Mouse (Mus musculus) hematopoietic stem cell, adult 5-6 weeks (primary cell): ENCODE results near the gene Mcat. TPM values are rescaled to one million over a fixed set of nuclear protein-coding genes. Genes with fewer than 3 reads are reported as not detected.

Source experiments
- ATAC-seq, 2 experiments: fragments of 125-278 bp in 1 of 2; replicated peaks in 1 of 2; 2 replicates each; pipeline ENCODE4 v1.8.0; 2016 to 2017; ENCODE audit warnings: inconsistent platforms in 2 of 2, mild to moderate bottlenecking in 2 of 2, moderate number of reproducible peaks in 2 of 2, low read depth in 1 of 2, moderate TSS enrichment in 1 of 2; ENCODE audit not compliant: low FRiP score in 2 of 2, poor library complexity in 2 of 2, severe bottlenecking in 2 of 2, insufficient read depth in 1 of 2, low TSS enrichment in 1 of 2
- total RNA-seq: library from RNA; stranded (forward); fragments of 172-1452, 232-1000 nt; gene quantifications from 2 replicates; pipeline ENCODE4 v1.2.3, GENCODE M21; 2017

Mcat gene
- total RNA-seq, 1 experiment from 2014 or later = 12.7 TPM

GRCm38 (mm10) chr15:83555161-83555974 lies 8.2 kb downstream of the Mcat start:
- ATAC-seq = peak; percentile 87 to 89

- ATAC-seq = no peak
Measured at GRCm38 (mm10) chr15:83553831-83554230, 9.8 kb downstream of the Mcat start.

- no peak for ATAC-seq
Measured at GRCm38 (mm10) chr15:83550137-83550536, 13.4 kb downstream of the Mcat start.

- no peak for ATAC-seq
Measured at GRCm38 (mm10) chr15:83547144-83547543, 16.4 kb downstream of the Mcat start.

- ATAC-seq = no peak
Measured at GRCm38 (mm10) chr15:83546029-83546428, 17.6 kb downstream of the Mcat start.

GRCm38 (mm10) chr15:83541647-83542287 lies 21.8 kb downstream of the Mcat start:
- no peak for ATAC-seq

GRCm38 (mm10) chr15:83539905-83540304 lies 23.7 kb downstream of the Mcat start:
- ATAC-seq = 0 out of 4 replicates have a peak, but pooled peaks of 1 of the 2 experiments have one; percentile 20

- ATAC-seq = no peak
Measured at GRCm38 (mm10) chr15:83538855-83539254, 24.7 kb downstream of the Mcat start.

- ATAC-seq = no peak
Measured at GRCm38 (mm10) chr15:83535890-83536231, 27.7 kb downstream of the Mcat start.

GRCm38 (mm10) chr15:83534960-83535889 lies 28.4 kb downstream of the Mcat start:
- ATAC-seq = no peak

- ATAC-seq = no peak
Measured at GRCm38 (mm10) chr15:83532606-83533005, 31.0 kb downstream of the Mcat start.

- ATAC-seq = no peak
Measured at GRCm38 (mm10) chr15:83531961-83532469, 31.6 kb downstream of the Mcat start.

GRCm38 (mm10) chr15:83530688-83531087 lies 32.9 kb downstream of the Mcat start:
- ATAC-seq = no peak

- ATAC-seq = no peak
Measured at GRCm38 (mm10) chr15:83530233-83530632, 33.4 kb downstream of the Mcat start.

GRCm38 (mm10) chr15:83529765-83530164 lies 33.8 kb downstream of the Mcat start:
- no peak for ATAC-seq

GRCm38 (mm10) chr15:83528892-83529291 lies 34.7 kb downstream of the Mcat start:
- no peak for ATAC-seq

GRCm38 (mm10) chr15:83527747-83528146 lies 35.8 kb downstream of the Mcat start:
- ATAC-seq = no peak

- ATAC-seq = peak; percentile 12 to 18; a peak in 2 of 4 replicates
Measured at GRCm38 (mm10) chr15:83527092-83527437, 36.5 kb downstream of the Mcat start.
